Mouse (Mus musculus) right cerebral cortex, postnatal 36 days (tissue): ENCODE measurements around the gene Acsf2.

ENCODE experiments used
- DNase-seq, 2 experiments: peaks; one replicate each; pipeline ENCODE4 v3.0.0; 2022; ENCODE audit warnings: low spot score in 2 of 2, mixed read lengths in 1 of 2

The Acsf2 gene

DNA sequence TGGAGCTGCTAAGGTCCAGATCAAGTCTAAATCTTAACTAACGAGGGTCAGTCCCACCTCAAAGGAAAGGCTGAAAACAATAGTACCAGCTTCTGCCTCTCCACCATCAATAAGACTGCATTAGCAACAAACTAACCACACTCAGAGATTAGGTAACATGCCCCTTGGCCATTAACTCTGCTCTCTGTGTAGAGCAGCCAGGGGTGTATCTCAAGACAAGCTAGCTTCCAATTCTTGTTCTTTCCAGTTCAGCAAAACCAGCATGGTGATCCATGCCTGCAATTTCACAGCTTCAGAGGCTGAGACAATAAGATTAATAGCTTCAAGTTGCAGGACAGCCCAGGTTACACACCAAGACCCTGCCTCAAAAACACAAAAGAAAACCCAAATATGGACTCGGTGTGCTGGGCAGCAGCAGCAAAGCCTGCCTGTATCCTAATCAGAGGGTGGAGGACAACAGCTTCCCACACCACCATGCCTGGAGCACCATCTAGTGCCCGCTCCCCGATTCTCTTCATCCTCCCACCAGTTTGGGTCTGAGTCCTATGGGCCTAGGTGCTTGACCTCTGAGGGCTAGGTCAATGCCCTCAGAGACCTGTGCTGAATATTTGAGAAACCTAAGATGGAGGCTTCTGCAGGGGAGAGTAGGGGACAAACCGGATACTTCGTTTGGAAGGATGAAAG lies 3.1 kb downstream of the Acsf2 start:
- no peak for DNase-seq

DNA sequence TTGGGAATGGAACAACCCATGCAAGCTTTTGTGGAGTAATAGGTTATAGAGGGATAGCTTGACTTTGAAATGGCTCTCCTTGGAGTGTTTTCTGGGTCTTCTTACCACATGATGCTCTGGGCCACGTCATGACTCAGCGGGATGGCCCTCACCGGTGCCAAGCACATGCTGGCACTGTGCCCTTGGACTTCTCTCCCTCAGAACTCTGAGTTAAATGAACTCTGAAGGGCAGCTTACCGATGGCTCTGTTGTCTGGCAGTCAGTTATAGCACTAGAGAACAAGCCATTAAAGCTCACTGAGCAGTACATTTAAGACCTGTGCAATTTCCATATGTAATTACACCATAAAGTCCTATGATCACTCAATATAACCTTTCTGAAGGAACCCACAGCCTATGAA lies 4.4 kb downstream of the Acsf2 start:
- DNase-seq, result no peak

DNA sequence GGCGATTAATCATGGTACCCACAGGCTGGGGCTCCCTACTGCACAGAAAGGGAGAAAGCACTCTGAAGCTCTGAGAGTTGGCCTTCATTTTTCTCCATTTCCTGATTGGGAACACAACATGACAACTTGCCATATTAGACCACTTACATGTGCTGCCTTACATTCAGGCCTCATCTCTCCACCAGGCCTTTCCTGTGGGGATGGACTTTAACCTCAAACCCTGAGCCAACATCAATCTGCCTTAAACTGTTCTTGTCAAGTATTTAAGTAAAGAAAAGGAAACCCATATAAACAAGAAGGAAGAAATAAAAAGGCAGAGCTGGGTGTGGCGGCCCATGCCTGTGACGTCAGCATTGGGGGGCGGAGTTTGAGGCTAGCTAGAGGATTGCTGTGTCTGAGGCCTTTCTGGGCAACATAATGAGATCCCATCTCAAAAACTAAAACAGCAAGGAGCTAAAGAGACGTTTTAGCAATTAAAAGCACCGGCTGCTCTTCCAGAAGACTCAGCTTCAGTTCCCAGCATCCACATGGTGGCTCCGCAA lies 5.3 kb downstream of the Acsf2 start:
- no peak for DNase-seq

DNA sequence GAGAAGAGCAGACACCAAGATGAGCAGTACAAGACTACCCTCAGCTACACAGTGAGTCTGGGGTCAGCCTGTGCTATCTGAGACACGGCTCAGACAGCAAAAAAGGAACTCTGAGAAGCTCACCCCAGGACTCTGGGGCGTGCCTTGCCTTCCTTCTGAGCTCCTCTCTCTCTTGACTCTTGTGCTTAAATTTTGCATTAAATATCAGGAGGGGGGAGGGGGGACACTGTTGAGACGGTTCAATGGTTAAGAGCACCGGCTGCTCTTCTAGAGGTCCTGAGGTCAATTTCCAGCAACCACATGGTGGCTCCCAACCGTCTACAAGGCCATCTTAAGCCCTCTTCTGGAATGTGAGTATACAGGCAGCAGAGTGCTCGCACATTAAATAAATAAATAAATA lies 14.2 kb downstream of the Acsf2 start:
- no peak for DNase-seq

DNA sequence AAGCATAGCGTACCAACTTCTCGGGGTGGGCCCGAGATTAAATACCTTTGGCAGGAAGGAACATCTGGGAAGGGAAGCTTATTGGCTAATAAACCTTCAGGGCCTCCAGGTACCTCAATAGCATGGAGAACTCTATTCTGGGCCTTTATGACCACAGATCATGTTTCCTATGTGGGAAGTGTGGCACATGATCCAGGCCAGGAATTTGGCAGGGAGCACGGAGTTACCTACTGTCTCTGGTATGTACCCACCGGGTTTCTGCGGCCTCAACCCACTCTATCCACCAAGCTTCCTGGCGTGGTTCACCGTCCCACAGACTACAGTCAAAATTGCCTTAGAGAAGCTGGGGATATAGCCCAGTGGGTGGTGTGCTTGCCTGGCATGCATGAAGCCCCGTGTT lies 16.6 kb downstream of the Acsf2 start:
- DNase-seq, result no peak

DNA sequence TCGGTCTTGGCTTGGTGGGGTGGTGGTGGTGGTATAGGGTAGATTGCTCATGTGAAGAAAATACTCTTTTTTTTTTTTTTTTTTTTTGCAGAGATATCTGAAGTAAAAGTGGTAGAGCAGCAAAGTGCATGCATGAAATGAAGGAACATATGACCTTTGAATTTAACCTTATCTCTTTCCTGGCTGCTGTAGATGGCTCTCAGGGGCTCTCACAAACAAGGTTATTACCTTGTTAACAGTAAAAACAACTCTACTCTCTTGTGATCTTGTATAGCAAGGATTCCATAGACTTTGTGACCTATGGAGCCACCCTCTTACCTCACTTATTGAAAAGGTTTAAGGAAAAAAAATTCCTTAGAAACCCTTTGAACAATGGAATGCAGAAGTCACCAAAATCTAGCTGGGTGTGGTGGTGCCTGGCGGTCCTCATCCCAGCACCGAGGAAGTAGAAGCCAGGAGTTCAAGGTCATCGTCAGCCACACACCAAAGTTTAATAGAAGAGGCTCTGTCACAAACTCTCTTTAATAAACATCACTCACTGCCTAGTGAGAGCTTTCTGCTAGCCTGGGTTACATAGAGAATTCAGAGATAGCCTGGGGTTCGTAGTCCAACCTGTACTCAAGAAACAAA lies 21.4 kb downstream of the Acsf2 start:
- no peak for DNase-seq

DNA sequence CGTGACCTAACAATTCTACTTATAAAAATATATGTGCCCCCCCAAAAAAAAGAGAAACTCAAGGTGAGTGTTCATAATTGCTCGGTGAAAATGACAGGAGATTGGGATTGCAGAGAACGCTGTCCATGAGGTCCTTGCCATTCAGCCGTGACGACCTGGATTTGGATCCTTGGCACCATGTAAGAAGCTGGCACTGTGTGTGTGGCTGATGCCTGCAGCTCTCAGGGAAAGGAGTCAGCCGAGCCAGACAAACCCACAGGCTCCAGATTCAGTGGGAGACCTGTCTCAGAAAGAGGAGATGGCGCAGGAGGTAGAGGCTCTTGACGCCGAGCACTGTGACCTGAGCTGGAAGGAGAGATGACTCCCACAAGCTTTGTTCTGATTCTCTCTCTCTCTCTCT lies 25.3 kb downstream of the Acsf2 start:
- no peak for DNase-seq

DNA sequence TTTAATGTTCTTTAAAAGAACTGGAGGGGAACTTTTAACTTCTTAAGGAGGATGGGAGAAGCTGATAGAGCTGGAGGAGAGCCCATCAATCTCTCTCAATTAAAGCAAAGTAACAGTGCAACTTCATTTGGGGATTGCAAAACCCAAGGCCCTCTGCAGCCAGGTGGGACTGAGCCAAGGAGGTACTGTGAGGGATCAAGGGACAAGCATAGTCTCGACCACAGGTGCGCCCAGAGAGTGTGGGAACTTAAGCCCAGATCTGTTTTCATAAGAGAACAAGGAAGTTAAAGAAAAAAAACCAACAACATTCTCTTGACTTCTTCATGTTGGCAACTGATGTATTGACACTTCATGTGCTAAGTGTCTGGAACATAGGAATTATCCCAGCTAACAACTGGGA lies 26.6 kb downstream of the Acsf2 start:
- no peak for DNase-seq

DNA sequence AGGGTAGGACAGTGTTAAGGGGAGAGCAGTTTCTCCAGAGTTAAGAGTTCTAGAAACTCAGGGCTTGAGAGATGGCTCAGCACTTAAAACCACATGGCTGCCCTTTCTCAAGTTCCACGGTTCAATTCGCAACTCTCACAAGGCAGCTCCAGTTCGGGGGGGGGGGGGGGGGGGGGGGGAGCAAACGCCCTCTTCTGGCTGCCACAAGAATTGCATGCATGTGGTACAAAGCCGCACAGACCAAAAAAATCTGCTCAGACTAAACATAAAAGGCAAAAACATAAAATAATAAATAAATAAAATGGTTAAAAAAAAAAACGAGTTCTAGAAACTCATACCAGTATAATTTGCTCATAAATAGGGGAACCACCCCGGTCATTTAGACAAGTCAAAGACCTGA lies 27.1 kb downstream of the Acsf2 start:
- DNase-seq, result no peak

DNA sequence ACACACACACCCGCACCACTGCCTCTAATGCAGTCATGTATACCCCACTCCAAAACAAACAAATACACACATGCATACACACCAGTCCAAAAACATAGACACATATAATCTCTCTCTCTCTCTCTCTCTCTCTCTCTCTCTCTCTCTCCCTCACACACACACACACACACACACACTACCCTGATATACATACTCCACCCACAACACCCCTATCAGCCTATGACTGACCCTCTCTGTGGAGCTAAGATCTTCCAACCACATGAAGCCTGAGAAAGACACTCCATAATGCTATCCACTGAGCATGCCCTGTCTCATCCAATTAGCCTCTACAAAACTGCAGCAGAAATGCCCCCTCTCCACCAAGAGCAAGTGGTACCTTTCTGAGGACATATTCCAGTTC lies 29.8 kb downstream of the Acsf2 start:
- no peak for DNase-seq

DNA sequence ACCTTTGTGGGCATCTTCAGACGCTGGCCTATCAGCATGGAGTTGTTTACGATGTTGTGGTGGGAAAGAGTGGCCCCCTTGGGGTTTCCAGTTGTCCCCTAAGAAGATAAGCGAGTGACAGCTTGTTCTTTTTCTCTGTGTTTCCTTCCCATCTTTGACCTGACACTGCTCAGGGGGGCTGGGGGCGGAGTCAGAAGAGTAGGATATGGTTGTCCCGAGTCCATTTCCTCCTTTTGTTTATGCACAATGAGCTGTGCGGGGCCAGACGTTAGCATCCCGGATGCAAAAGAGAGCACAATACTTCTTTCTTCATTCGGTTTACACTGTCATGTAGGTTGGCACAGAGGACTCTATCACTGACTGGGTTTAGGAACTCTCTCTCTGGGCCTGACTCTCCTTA lies 31.1 kb downstream of the Acsf2 start:
- no peak for DNase-seq

DNA sequence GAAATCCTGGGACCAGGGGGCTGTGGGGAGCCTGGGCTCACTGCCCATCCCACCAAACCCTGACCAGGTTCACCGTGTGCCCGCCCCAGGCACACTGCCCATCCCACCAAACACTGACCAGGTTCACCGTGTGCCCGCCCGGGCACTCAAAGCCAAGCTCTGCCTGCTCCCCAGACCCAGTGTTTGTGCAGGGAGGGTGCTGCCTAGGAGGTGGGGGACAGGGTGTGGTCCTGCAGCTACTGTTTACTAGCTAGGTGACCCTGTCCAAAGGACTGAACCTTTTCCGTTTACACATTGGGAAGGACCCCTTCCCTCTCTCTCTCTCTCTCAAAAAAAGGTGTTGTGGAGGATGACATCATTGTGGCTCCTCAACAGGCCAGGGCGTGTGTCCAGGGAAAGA lies 34.3 kb downstream of the Acsf2 start:
- no peak for DNase-seq

DNA sequence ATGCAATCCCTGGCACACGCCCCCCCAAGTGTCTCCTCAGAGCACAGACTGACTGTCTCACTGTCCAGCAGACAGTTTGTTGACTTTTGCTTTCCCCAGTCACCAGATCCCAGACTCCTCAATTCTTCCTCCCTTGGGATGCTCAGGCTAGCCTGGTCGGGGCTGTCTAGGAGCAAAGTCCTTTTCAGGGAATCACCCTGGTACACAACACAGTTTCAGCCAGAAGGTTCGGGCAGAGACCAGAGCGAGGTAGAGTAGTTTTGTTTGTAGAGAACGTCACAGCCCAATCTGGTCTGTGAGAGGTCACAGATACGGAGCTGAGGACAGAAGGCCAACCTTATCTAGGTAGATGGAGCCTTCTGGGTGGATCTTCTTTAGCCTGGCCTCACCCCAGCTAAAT lies 35.1 kb downstream of the Acsf2 start:
- no peak for DNase-seq

DNA sequence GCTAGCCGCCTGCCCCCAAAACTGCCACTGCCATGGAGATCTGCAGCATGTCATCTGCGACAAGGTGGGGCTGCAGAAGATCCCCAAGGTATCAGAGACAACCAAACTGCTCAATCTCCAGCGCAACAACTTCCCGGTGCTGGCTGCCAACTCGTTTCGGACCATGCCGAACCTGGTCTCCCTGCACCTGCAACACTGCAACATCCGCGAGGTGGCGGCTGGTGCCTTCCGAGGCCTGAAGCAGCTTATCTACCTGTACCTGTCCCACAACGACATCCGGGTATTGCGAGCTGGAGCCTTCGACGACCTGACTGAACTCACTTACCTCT lies 36.6 kb downstream of the Acsf2 start:
- no peak for DNase-seq

DNA sequence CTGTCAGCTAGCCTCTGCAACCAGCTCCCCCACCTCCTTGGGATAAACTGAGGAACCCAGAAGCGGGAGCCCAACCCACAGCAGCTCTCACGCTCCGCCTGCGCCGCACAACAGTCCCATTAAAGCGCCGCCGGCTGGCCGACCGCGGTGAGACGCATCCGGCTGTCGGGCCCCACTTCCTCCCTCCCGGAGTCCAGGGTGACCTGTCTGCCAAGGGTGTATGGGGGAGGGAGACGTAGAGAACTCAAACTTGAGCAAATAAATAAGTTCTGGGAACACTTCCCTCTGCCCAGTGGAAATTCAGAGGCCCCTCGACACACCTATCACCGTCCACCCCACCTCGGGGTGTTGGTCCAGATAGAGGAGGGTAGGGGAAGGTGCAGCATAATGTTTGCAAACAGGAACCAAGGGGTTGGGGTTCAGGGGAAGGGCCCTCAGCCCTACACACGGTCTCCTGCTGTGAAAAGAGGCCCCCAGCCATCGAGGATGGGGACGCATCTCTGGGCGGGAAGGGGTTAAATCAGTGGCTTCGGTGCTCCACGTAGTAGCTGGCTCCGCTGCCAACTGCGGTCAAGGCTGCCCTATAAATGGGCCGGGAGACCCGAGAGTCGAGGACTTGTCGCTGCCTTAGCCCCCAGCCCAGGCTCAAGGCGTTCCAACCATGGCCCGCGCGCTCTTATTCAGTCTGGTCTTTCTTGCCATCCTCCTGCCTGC lies 37.1 kb downstream of the Acsf2 start, which contains the start of gene Chad:
Gene Chad (plus strand): TSS at position 611 of the 714 bp plus-strand sequence.
- no peak for DNase-seq

DNA sequence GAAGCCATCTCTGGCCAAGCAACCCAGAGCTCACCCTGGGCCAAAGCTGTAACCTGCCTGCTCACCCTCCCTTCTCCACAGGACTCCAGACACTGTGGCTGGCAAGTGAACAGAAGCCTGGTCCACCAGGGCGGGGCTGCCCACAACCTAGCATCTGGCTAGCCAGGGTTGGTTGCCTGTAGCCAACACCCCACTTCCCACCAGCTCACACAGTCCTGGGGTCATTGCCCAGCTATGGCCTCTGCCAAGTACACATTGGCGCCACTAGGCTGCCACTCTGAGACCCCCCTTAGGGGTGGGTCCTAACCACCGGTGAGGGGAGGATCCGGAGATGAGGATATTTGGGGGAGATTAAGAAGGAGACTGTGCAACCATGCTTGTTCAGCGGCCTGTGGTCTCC lies 37.9 kb downstream of the Acsf2 start:
- DNase-seq, result no peak

DNA sequence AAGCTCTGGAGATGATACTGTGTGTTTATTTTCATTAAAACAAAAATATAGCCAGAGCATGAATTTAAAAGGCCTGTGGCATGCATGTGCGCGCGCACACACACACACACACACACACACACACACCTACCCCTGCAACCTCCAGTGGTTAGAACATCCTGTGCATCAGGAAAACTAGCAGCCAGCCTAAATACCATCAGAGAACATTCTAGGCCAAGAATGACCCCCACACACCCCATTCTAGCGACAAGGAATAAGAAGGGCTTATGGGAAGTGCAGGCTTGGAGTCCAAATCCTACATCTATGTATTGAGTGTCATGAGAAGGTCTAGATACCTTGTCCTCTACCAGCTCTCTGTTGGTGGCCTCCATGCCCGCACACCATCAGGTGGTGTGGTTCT lies 38.3 kb downstream of the Acsf2 start:
- DNase-seq, result no peak

DNA sequence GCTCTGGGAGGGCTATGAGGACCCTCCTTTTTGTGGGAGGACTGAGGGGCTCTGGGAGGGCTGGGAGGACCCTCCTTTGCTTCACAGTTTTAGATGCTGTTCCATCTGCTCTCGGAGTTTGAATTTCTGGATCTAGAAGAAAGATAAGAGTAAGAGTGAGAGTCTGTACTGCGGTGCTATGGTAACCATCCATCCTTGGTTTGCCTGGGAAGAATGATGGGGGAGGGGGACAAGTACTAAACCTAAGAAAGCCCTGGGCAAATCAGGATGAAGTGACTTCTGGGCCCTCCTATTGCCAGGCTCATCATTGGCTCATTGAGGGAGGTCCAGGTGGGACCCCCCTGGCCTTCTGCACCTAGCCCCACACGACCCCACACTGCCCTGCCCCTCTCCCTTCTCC lies 43.4 kb downstream of the Acsf2 start:
- DNase-seq, result no peak

DNA sequence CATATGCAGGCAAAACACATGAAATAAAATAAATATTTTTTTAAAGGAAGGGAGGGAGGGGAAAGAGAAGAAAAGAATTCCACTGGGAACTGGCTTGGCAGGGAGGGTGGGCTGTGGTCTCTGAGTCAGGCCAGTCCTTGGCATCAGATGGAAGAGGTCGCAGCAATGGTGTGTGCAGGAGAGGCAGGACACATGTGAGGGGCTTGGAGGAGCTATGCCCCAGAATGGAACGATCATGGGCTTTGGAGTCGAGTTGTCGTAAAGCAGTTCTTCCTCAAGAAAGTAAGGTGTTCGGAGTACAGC lies 51.3 kb downstream of the Acsf2 start:
- DNase-seq, result no peak

DNA sequence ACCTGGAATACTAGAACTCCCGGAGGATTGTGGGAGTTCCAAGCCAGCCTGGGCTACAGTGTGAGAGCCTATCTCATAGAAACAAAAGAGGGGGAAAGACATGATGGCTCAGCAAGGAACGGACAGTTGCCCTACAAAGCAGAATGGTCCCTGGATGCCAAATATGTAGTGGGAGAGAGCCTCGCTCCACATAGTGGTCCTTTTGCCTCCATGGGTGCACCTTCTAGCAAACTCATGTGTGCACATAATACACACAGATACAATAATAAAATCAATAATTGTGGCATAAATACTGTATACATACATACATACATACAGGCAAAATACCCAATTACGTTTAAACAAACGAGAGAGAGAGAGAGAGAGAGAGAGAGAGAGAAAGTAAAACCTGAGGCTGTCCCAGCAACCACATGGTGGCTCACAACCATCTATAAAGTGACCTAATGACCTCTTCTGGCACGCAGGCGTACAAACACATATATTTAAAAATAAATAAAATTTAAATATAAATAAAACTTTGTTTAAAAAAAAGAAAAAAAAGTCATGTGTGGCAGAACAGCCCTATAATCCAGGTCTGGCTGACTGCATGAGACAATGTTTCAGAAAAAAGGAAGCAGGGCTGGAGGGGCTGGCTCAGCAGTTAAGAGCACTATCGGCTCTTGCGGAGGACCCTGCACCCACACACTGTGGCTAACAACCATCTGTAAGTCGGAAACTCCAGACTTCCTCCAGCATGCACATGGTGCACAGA lies 51.8 kb downstream of the Acsf2 start:
- no peak for DNase-seq

DNA sequence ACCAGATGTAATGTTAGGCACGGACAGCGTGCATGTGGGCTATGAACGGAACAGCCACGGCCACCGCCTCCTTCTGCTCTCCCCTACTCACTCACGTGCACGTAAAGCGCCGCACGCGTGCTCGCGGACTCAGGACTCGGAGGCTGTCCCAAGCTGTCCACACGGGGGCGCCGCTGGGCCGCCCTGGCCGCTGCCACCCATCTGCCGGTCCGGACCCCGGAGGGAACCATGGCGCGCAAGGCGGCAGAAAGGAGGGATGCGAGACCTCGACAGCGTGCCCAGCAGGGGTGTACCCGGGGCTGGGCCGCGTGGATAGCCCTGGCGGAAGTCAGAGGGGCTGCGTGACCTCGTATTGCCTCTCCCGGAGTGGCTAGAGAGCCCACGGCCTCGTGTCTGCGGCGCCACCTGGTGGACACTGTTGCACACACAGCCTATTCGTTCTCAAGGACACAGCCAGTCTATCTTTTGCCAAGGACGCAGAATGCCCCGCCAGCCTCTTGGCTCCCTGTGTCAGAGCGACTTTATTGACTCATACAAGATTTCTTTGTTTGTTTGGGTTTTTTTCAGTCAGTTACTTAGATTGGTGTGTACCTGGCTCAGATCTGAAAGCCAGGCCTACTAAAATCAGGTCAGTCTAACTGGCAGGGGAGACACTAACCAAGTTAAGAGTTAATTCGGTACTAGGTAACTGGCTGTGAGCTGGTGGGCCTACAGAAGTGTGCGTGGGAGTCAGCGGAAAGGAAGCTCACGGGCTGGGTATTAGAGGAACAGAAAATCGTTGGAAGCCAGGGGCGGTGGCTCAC lies 52.6 kb downstream of the Acsf2 start, which contains the start of gene Rsad1:
Gene Rsad1 (minus strand): TSS at position 368 of the 803 bp plus-strand sequence.
- peak; percentile 91 to 94 for DNase-seq
